Mouse (Mus musculus): ENCODE data around the gene Il2ra.

Gene Il2ra

DNA sequence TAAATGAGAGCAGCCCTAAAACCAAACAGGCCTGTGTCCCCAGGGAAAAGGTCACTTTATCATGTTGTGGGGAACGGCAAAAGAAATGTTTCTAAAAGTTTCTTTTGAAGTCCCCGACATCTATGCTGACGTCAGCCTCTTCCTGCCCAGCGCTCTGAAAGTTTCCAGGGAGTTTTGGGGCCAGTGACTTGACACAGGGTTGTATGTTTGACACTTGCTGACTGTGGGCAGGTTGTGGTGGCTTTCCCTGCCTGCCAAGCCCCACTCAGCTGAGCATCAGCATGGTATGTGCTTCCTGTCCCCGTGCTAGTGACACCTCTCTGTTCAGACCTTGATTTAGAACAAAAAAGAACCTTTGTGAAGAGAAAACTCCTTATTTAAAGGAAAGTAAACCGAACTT is 10.7 kb downstream of the Il2ra start:
- DNase-seq (ENCODE audit: low spot score), result no peak

DNA sequence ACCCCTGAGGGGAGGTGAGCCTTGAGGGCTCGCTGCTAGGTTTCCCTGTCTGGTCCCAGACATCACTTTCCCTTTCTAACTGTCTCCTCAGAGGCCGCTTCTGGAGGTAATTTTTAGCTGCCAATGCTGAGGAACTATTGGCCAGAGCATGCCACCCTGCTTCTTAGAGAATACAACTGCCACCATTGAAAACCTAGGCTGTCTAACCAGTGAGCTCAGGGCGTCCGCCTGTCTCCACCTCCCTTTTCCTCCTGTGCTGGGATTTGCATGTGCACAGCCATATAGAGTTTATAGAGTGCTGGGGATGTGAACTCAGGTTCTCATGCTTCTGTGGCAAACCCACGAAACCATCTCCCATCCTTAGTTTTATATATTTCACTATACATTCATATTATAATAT is 11.2 kb downstream of the Il2ra start:
- no peak for DNase-seq (ENCODE audit: low spot score)

DNA sequence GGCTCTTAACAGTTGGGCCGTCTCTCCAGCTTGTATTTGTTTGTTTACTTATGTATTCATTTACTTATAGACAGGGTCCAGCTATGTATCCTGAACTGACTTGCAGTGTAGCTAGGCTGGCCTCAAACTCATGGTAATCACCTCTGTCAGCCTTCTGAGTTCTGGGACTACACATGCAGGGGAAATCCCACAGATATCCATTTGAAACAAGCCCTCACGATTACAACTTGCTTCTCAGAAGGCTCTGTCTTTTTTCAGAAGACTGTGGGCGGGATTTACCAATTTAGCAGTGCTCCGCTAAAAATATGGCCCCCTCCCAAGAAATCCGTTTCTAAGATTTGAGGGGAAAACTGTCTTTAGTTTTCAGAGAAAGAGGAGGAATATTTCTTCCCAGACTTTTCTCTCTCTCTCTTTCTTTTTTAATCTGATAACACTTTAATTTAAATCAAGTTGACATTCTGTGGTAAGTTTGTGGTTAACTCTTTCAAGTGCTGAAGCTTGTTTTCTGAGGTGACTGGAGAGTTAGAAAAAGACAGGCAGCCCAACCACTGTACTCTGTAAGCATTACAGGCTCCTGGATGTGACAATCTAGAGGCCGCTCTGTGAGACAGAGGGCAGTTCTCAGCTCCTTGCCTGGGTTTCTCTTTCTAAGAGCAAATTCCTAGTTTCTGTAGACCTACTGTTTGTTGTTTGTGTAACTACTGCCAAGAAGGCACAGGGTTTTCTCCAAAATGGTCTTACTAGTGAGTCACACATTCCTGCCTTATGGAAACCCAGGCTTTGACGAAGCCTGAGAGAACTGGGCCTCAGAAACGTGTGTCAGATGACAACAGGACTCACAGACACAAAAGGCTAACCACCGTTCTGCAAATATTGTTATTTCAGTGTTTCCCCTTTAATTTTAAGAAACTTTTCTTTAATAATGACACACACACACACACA is 12.7 kb downstream of the Il2ra start:
- DNase-seq (ENCODE audit: low spot score), result no peak

DNA sequence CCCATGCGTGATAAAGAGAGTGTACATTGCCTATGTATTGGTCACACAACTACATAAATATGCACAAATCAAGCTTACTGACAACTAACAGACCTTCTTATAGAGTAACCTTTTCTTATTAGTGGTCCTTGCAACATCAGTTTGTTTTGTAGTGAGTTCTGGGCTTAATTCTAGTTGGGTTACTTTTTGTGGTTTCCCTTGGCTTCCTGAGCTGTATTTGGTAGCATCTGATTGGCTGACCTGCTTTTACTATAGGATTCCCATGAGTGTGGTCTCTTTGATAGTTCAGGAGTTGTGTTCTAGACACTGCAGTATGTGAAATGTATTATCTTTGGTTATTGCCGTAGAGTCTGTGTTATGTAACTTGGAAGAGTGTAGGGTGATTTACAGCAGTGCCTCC is 15.0 kb downstream of the Il2ra start:
- no peak for DNase-seq (ENCODE audit: low spot score)

DNA sequence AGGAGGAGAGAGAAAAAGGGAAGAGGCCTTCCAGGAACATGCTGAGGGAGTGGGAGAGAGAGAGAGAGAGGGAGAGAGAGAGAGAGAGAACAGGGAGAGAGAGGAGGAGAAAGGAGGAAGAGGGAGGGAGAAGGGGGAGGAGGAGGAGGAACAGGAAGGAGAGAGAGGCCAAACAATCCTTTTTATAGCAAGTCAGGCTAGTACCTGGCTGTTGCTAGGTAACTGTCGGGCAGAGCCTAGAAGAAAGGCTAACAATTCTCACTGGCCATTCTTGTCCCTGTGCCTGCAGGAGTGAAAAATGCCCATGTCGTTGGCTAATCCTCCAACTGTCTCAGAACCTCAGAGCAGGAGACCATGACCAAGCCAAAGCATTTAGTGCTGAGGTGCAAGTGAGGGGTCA is 16.7 kb downstream of the Il2ra start:
- no peak for DNase-seq (ENCODE audit: low spot score)

DNA sequence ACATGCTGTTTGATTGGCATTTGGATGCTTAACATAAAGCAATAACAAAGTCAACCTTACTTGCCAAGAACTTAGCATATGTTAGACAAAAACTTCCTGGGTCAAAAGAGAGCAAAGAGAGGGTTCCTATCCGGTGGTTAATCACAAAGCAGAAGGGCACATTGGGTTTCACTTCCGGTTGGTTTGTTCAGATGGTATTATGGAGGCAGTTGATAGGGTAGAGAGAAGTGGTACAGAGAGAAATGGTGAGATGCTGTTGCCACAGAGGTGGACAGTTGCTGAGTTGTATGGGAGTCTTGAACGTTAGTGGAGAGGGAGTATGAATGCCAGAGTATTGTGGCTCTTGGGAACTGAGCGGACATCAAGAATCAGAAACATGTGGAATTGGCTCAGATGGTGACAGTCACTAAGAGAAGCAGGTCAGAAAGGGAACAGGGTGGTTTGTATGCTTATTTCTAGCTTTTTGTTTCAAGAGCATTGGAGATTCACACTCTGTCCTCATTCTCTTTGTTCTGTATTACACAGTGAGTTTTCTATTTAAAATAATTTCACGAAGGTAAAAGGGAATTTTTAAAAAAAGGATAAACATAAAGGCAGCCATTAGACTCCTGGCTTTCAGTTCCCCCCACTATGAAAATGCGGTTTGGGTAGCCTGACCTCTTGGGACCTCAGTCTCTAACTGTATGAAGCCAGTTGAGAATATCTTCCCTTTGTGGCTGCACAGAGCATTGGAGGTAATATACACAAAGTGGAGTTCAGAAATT is 19.7 kb downstream of the Il2ra start:
- DNase-seq (ENCODE audit: low spot score), result no peak

DNA sequence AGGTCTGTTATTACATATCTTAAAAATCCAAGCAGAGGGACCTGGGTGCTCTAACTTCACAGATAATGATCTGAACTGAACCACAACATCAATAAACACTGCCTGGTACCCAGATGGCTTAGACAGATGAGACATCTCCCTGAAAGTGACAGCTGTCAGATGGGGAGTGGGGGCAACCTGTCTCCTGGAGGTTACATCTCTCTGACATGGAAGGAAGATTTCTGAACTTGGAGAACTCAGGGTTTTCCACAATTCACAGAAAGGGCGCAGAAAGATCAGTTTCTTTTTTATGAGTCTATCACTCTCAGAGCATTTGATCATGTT is 20.3 kb downstream of the Il2ra start:
- DNase-seq (ENCODE audit: low spot score), result no peak

DNA sequence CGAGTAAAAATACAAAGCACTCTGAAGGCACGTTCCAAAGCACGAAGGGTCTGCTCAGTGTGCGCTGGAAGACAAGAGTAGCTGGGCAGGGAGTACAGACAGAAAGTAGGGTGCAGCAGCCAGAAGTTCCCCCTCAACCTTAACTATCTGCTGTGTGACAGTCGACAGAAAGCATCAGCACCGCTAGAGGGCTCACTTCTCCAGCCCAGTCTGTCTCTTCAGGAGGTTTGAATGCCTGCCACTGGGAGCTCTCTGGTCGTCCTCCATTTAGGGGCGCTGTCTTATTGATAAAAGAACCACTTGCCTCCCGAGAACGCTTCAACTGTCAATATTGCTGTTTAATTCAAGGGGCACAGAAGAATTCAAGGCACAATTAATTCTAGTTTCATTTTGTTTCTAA is 21.4 kb downstream of the Il2ra start:
- peak; percentile 16 for DNase-seq (ENCODE audit: low spot score)

DNA sequence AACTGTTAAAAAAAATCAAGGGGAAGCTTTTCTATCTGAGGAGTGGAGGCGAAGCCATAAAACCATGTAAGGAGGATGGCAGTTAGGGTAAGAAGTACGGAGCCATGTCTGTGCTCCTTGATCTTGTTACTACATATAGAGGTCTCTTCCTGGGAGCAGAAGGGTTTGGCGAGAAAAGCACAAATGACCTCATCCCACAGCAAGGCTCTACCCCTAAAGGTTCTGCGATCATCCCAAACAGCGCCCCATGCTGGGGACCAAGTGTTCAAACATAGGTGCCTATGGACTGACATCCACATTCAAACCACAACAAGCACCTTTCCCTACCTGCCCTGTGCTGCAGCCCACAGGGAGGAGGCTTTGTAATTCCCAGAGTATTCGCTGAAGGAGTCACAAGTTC is 21.8 kb downstream of the Il2ra start:
- DNase-seq (ENCODE audit: low spot score), result no peak

DNA sequence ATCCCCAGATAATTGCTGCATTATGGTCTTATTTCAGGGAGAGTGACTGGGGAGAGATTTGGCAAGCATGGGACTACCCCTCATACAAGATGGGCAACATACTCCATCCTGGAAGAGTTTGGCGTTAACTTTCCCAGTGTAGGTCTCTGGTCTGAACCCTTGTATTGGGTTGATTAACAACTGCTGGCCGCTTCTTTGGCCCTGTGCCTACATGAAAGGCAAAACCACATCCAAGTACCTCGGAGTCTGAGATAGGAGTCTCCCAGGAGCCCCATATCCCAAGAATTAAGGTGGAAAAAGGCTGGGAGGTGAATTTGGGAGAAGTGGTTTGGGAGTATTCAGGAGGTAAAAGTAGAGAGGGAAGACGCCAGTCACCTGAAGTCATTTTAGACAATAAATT is 22.2 kb downstream of the Il2ra start:
- DNase-seq (ENCODE audit: low spot score), result no peak

DNA sequence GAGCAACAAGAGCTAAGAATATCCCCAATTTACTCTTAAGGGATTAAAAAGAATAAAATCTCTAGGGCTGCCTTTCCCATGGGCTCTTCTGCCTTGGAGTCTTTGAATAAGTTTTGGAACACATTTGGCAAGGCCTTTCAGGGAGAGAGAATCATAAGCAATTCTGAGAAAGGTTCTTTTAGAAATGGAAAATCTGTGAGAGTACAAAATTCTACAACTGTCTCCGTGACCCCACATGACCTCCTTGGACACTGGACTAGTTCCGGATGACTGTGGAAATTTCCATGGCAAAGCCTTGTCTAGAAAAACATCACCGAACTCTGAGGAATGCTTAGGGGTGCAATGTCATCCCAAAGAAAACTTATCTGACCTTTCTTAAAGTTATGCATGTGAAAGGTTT is 22.7 kb downstream of the Il2ra start:
- no peak for DNase-seq (ENCODE audit: low spot score)

DNA sequence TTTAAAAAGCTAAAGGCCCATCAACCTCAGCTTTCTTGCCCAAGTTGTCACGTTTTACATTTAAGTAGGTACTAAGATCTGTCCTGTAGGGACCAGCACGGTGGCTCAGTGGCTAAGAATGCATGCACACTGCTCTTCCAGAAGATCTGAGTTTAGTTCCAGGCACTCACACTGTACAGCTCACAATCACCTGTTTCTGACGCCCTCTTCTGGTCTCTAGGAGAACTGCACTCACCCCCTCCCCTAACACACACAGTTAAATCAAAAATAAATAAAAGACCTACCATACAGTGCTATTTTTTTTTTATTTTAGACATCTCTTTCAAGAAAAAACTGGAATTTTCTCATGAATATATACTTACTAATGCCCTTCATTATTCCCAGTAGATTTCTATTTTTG is 29.5 kb downstream of the Il2ra start:
- DNase-seq (ENCODE audit: low spot score), result no peak

DNA sequence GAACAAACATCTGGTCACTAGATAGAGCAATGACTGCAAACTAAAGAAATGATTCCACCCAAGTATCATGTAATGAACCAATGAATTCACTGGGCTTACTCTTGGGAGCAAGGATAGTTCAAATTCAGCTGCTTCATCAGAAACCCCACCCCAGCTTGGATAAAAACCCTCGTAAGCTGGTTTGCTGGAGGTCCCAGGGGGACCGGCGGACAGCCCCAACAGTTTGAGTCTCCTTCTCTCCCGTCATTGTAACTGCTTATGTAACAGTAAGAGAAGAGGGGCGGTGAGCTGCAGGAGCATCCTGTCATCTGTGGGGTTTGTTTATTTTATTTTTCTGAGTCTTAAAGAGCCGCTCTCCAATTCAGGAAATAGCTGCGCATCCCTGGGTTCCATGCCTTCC is 37.0 kb downstream of the Il2ra start:
- DNase-seq (ENCODE audit: low spot score), result no peak

DNA sequence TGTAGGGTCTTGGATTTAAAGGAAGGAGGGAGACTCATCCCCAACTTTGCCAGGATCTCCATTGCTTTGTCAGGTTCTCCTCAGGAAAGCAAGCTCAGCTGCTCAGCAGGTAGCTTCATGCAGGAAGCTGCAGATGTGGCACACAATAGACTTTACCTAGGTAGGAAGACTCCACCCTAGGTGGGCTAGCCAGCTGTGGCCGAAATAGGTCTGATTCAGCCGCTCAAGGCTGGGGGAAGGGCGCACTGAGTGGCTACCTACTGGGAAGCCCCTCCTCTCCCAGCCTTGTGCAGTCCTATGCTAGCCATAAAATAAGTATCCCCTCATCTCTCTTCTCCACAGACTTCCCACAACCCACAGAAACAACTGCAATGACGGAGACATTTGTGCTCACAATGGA is 40.1 kb downstream of the Il2ra start:
- DNase-seq (ENCODE audit: low spot score), result no peak

DNA sequence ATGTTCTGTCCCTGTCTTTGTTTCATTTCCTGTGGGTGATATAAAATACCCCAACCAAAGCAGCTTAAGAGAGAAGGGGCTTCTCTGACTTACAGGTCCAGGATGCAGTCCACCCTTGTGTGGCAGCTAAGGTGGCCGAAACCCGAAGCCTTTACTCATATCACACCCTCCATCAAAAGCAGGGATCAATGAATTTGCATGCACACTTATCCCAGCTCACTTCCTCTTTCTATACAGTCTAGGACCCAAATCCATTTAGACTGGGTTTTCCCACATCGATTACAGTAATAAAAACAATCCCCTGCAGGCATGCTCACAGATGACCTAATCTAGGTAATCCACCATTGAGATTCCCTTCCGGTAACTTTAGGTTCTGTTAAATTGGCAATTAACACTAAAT is 43.9 kb downstream of the Il2ra start:
- DNase-seq (ENCODE audit: low spot score), result no peak

DNA sequence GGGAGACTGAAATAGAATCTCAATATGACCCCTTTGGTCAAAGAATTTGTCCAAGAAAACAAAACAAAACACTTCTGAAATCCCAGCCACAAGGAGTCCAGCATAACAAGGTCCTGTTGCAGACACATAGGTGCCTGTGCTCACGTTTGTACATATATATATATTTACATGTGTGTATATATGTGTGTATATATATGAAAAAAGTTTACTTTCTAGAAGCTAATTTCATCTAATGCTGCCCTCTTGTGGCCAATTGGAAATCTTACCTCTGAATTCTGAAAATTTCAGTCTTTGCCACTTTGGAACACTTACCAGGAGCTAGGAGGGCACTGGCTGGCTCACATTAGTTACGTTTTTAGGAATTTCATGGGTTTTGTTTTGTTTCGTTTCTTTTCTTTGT is 44.8 kb downstream of the Il2ra start:
- DNase-seq (ENCODE audit: low spot score), result no peak

DNA sequence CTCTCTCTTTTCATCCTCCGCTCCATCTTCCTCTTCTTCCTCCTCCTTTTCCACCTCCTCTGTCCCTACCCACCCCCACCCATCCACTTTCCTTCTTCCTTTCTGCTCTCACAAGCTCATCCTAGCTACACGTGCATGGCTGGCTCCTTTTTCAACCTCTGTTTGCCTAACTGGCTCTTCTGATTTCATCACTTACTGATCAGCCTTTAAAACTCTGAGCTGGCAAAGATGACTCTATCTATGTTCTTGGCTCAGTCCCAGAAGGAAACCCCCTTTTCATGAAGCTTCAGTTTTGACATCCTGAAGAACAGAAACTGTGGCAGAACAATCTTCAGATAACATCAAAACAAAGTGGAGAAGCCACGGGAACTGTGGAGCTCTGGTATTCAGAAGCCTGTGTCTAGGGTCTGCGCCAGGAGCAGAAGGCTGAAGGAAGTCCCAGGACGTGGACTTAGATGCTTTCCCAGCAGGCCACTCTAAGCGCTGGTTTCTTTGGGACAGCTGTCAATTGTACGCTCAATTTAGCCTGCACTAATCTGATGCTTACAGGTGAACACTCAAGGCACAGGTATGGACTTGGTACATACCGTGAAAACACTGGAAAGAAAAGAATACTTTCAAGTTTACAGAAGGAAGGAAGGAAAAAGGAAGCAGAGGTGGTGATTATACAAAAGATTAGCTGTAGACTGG is 47.7 kb downstream of the Il2ra start:
- DNase-seq (ENCODE audit: low spot score), result no peak

DNA sequence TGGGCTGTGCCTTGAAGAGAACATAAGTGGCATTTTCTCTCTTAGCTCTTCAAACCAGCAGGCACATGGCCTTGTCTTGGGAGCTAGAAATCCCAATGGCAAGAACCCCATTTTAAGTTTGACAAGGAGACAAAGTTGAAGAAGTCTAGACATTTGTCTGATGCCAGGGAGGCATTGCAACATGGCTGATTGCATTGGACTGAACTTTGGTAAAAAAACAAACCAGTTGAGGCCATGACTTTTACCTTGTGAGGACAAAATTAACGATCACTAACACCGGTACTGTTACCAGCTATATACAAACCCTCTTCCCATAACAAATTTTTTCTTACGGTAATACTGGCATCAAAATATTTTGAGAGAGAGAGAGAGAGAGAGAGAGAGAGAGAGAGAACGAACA is 50.7 kb downstream of the Il2ra start:
- no peak for DNase-seq (ENCODE audit: low spot score)

DNA sequence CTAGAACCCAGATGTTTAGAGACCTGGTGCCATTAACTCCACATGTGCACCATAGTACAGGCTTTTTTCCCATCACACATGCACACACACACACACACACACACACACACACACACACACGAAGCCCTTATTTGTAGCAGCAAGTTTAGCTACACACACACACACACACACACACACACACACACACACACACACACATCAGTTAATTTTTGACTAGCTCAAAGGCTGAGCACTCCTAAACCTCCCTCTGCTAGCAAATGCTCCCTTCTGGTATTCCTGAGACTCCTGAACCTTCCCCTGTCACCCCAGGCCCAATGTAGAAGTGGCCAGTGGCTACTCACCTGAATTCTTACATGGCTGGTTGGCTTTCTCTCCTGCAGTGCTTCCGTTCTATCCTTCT is 51.5 kb downstream of the Il2ra start:
- DNase-seq (ENCODE audit: low spot score), result no peak

DNA sequence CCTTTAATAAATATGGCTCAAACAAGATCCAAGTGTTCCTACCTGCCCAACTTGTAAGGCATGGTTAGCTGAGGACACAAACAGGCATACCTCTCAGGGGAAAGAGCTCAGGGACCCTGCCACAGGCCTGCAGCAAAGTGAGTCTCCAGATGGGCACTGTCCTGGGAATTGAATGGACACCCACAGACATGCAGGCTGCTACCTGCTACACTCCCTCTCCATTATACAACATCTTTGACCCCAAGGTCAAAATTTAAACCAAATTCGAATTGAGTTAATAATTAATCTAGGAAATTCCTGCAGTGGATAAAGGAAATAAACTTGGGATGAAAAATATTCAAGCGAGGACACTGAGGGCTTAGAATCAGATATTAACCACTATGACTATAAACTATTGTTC is 53.3 kb downstream of the Il2ra start:
- DNase-seq (ENCODE audit: low spot score), result no peak

DNA sequence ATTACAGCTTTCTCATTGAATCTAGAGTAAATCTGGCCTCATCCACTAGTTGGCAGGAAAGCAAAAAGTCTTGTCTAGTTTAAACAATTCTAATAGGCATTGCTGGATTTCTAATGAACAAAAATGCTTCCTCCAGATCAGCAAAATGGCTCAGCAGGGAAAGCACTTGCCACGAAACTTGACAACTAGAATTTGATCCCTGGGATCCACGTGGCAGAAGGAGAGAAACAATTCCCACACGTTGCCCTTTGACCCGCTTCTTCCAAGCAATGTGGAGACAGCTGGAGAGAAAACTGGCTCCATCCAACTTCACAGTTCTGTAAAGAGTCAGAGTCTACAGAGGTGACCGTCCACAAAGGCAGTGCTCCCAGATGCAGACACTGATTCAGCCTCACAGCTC is 56.4 kb downstream of the Il2ra start:
- DNase-seq (ENCODE audit: low spot score), result no peak

DNA sequence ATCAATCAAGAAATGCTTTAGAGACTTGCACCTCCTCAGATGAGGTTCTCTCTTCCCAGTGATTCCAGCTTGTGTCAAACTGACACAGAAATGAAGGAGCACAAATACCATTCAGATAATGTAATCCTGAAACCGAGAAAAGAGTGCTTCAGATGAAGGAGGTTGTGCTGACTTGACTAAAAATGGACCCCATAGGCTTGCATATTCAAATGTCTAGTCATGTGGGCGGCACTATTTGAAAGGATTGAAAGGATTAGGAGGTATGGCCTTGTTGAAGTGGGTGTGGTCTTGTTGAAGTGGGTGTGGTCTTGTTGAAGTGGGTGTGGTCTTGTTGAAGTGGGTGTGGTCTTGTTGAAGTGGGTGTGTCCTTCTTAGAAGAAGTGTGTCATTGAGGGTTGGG is 57.3 kb downstream of the Il2ra start:
- no peak for DNase-seq (ENCODE audit: low spot score)
